Mouse (Mus musculus) mature B cell (primary cell): ENCODE measurements around the gene Hist2h4.
"Not testable (repeated sequence)": the region's sequence is repeated elsewhere in the genome, so short reads cannot be mapped to it uniquely, and the experiment has no call there.

ENCODE experiments used
- in situ Hi-C: fragments of 300-500 bp; cut with MboI; formaldehyde crosslinking; loops from 2 replicates; pipeline ENCODE4 v1.14.3; 2019

Hist2h4 gene

GRCm38 (mm10) chr3:96262979-96263550 lies at the start of gene Hist2h4:
Gene Hist2h4, minus strand, starts transcription at chr3:96263311.
- in situ Hi-C loops = no loop called here

- in situ Hi-C loops = no loop called here
Measured at GRCm38 (mm10) chr3:96312341-96313098, 49.4 kb upstream of the Hist2h4 start.

- in situ Hi-C loops = no loop called here
Measured at GRCm38 (mm10) chr3:96309441-96309840, 46.3 kb upstream of the Hist2h4 start.

GRCm38 (mm10) chr3:96306506-96306905 lies 43.4 kb upstream of the Hist2h4 start:
- in situ Hi-C loops = no loop called here

- in situ Hi-C loops = no loop called here
Measured at GRCm38 (mm10) chr3:96302076-96302475, 39.0 kb upstream of the Hist2h4 start.

GRCm38 (mm10) chr3:96300706-96301529 lies 37.8 kb upstream of the Hist2h4 start:
- in situ Hi-C loops = no loop called here

- in situ Hi-C loops = loop anchor here (10.0 kb wide), 1 partner anchor 115 kb away; no protein-coding TSS in a partner anchor
Measured at GRCm38 (mm10) chr3:96299562-96299961, 36.5 kb upstream of the Hist2h4 start.

GRCm38 (mm10) chr3:96298360-96298759 lies 35.2 kb upstream of the Hist2h4 start:
- in situ Hi-C loops = loop anchor here (10.0 kb wide), 1 partner anchor 116 kb away; no protein-coding TSS in a partner anchor

GRCm38 (mm10) chr3:96293787-96294186 lies 30.7 kb upstream of the Hist2h4 start, which contains the start of gene Fcgr1:
Gene Fcgr1, minus strand, starts transcription at chr3:96293969.
- in situ Hi-C loops = loop anchor here (10.0 kb wide), 1 partner anchor 121 kb away; no protein-coding TSS in a partner anchor

GRCm38 (mm10) chr3:96293368-96293767 lies 30.3 kb upstream of the Hist2h4 start:
- in situ Hi-C loops = loop anchor here (10.0 kb wide), 1 partner anchor 121 kb away; no protein-coding TSS in a partner anchor

GRCm38 (mm10) chr3:96292641-96293040 lies 29.5 kb upstream of the Hist2h4 start:
- in situ Hi-C loops = loop anchor here (10.0 kb wide), 1 partner anchor 122 kb away; no protein-coding TSS in a partner anchor

GRCm38 (mm10) chr3:96290727-96291126 lies 27.6 kb upstream of the Hist2h4 start:
- in situ Hi-C loops = loop anchor here (10.0 kb wide), 1 partner anchor 124 kb away; no protein-coding TSS in a partner anchor

GRCm38 (mm10) chr3:96289201-96289600 lies 26.1 kb upstream of the Hist2h4 start:
- in situ Hi-C loops = no loop called here

- in situ Hi-C loops = not testable (repeated sequence)
Measured at GRCm38 (mm10) chr3:96287334-96287733, 24.2 kb upstream of the Hist2h4 start.

- in situ Hi-C loops = no loop called here
Measured at GRCm38 (mm10) chr3:96284457-96284856, 21.3 kb upstream of the Hist2h4 start.

- in situ Hi-C loops = no loop called here
Measured at GRCm38 (mm10) chr3:96280660-96281059, 17.5 kb upstream of the Hist2h4 start.

- in situ Hi-C loops = no loop called here
Measured at GRCm38 (mm10) chr3:96277800-96278624, 14.9 kb upstream of the Hist2h4 start.

- in situ Hi-C loops = no loop called here
Measured at GRCm38 (mm10) chr3:96277428-96277799, 14.3 kb upstream of the Hist2h4 start.

GRCm38 (mm10) chr3:96273591-96274465 lies 10.7 kb upstream of the Hist2h4 start:
- in situ Hi-C loops = no loop called here
